Mouse (Mus musculus) hindbrain, embryonic 13.5 days (tissue): ENCODE data around the gene Acacb. TPM values are rescaled to one million over a fixed set of nuclear protein-coding genes. Genes with fewer than 3 reads are reported as not detected.

ENCODE experiments used
- ATAC-seq: fragments of 200-750 bp; cut with Nextera tagmentation; 2 replicates; pipeline ENCODE4 v1.8.0; 2017; ENCODE audit warnings: moderate TSS enrichment; ENCODE audit not compliant: low FRiP score
- H3K27ac ChIP-seq: fragments of 300-500 bp; sonication (generic); 2 replicates; pipeline ENCODE4 v1.5.1; 2015; ENCODE audit warnings: inconsistent platforms, mild to moderate bottlenecking, moderate library complexity
- H3K27me3 ChIP-seq: fragments of 300-500 bp; sonication (generic); 2 replicates; pipeline ENCODE4 v1.6.1; 2015; ENCODE audit warnings: mild to moderate bottlenecking, inconsistent platforms
- H3K36me3 ChIP-seq: fragments of 300-500 bp; sonication (generic); 2 replicates; pipeline ENCODE4 v1.6.1; 2015; ENCODE audit warnings: mild to moderate bottlenecking, inconsistent platforms
- H3K4me1 ChIP-seq: fragments of 300-500 bp; sonication (generic); replicated peaks from 2 replicates; pipeline ENCODE4 v1.6.1; 2015; ENCODE audit warnings: inconsistent platforms
- H3K4me2 ChIP-seq: fragments of 300-500 bp; sonication (generic); 2 replicates; pipeline ENCODE4 v1.6.1; 2015; ENCODE audit warnings: inconsistent platforms, mild to moderate bottlenecking, moderate library complexity
- H3K4me3 ChIP-seq: fragments of 300-500 bp; sonication (generic); 2 replicates; pipeline ENCODE4 v1.5.1; 2015; ENCODE audit warnings: mild to moderate bottlenecking, inconsistent platforms
- H3K9ac ChIP-seq: fragments of 300-500 bp; sonication (generic); 2 replicates; pipeline ENCODE4 v1.6.1; 2015; ENCODE audit warnings: mild to moderate bottlenecking, inconsistent platforms
- H3K9me3 ChIP-seq: fragments of 300-500 bp; sonication (generic); 2 replicates; pipeline ENCODE4 v1.6.1; 2016; ENCODE audit warnings: inconsistent platforms
- WGBS: fragments of 180-500 bp; shearing (Covaris S2); methylation state at CpG from one replicate; pipeline ENCODE4 v1.1.7; 2015; 5-methylcytosine and 5-hydroxymethylcytosine counted together
- polyA plus RNA-seq: library from polyadenylated mRNA; unstranded; fragments of >200 nt; fragmentation: Nextera tagmentation; extraction: Ambion mirVana; gene quantifications from 2 replicates; pipeline ENCODE4 v1.2.1, GENCODE M21; 2015

Acacb gene
- polyA plus RNA-seq, 1 experiment from 2014 or later: 1.9 TPM

DNA sequence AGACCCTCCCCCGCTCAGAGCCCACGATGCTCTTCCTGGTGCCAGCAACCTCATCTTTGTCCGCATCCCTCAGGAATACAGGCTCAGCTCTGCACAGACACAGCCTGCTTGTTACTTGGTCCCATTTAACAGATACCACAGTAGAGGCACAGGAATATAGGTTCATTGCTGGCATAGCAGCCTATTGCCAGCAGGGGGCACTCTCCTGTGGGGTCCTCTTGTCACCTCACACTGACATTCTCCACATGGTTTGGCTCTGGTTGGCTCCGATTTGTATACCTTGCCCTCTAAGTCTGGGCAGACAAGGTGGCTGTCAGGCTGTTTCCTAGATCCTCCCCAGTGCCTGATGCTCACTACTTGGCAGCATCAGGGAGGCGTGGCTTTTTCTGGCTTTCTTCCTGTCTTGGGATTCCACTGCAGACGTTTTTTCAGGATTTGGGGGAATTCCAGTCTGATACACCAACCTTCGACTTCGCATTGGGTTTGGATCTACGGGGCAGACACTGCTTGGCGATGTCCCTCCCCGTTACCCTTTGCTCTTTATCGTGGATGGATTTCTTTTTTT is 42.6 kb downstream of the Acacb start:
- no peak overlapping the region for H3K4me3 ChIP-seq
- H3K9me3 ChIP-seq: no peaks in the 10 kb centered on the region
- H3K9ac ChIP-seq: no peak overlapping the region
- H3K4me1 ChIP-seq: no peaks in the 10 kb centered on the region
- H3K4me2 ChIP-seq: no peak overlapping the region
- H3K36me3 ChIP-seq: no peaks in the 10 kb centered on the region
- H3K27ac ChIP-seq: no peak overlapping the region
- ATAC-seq: no peak
- no peaks in the 10 kb centered on the region for H3K27me3 ChIP-seq
- WGBS: 81% methylated on average over 12 of the region's 12 CpGs

DNA sequence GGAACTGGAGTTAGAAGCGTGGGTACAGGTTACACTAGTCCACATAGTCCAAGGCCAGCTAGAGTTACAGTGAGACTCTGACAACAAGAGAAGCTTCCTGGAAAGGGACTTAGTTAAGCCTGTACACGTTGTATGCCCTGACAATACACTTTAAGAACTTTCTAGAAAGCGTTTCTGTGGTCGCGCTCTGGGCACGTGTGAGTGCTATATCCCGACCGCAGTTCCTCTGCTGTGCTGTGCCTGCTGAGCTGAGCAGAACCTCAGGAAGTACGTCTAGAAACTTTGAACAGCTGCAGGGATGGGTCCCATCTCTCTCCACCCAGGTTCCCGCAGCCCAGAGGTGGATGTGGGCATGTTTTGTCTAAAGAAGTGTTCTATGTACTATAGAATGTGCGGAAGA is 47.8 kb downstream of the Acacb start:
- H3K27ac ChIP-seq: no peak overlapping the region
- H3K27me3 ChIP-seq: peaks cover 3% of the 10 kb centered on the region; the same call in 1 of the 2 replicates
- H3K4me3 ChIP-seq: no peak overlapping the region
- H3K9ac ChIP-seq: no peak overlapping the region
- ATAC-seq: no peak
- H3K36me3 ChIP-seq: no peaks in the 10 kb centered on the region
- no peak overlapping the region for H3K4me2 ChIP-seq
- no peaks in the 10 kb centered on the region for H3K9me3 ChIP-seq
- H3K4me1 ChIP-seq: 0 out of 2 replicates have a peak, but pooled peaks cover 1% of the 10 kb centered on the region
- 86% methylated on average over 11 of the region's 11 CpGs for WGBS

DNA sequence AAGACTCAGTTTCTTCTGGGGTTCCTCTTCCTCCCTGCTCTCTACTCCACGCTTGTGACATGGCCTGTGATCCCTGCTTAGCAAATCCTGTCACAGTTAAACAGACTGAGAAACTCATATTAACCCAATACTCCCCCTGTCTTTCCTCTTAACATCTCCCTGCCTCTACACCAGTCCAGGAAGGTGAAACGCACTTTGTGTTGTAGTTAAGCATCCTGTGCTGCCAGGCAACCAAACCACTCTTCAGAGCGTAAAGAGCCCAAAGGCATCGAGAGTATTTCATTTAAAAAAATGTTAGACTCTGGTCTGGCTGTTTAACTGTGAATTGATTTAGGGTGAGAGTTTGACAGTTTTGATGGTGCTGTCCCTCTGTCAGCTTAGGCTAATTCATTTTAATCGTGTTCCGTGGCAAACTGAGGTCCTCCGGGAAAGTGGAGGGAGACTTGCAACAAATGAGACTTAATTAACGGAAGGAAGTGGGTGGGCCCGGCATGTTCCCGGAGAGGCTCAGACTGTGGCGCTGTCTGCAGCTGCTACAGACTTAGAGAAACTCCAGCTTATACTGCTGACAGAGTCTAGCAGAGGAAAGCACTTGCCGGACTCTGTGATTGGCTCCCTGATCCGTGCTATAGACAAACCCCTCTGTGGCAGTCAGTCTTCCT is 52.9 kb downstream of the Acacb start:
- Histone ChIP-seq H3K27ac (no peak overlapping the region), H3K4me1 (peaks cover 7% of the 10 kb centered on the region), H3K27me3 (peaks cover 3% of the 10 kb centered on the region; the same call in 1 of the 2 replicates), H3K4me3 (no peak overlapping the region), H3K9me3 (no peaks in the 10 kb centered on the region), H3K4me2 (no peak overlapping the region), H3K36me3 (no peaks in the 10 kb centered on the region), H3K9ac (no peak overlapping the region; the same call in 1 of the 2 replicates)
- ATAC-seq: no peak
- WGBS: 39% methylated on average over 13 of the region's 13 CpGs

DNA sequence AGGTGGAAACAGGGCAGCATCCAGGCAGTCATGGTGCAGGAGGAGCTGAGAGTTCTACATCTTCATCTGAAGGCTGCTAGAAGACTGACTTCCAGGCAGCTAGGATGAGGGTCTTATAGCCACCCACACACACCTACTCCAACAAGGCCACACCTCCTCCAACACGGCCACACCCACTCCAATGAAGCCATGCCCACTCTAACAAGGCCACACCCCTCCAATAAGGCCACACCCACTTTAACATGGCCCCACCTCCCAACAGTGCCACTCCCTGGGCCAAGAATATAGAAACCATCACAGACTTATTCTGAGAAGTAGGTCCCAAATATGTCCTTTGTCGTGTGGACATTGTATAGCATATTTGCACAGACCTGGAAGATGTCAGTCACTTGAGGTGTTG is 59.8 kb downstream of the Acacb start:
- H3K27ac ChIP-seq: no peak overlapping the region
- H3K27me3 ChIP-seq: no peaks in the 10 kb centered on the region
- WGBS: 68% methylated on average over 2 of the region's 2 CpGs
- H3K4me1 ChIP-seq: no peaks in the 10 kb centered on the region; the same call in 1 of the 2 replicates
- no peak overlapping the region for H3K4me3 ChIP-seq
- no peaks in the 10 kb centered on the region for H3K9me3 ChIP-seq
- ATAC-seq: no peak
- no peak overlapping the region for H3K4me2 ChIP-seq
- H3K36me3 ChIP-seq: no peaks in the 10 kb centered on the region
- H3K9ac ChIP-seq: no peak overlapping the region

DNA sequence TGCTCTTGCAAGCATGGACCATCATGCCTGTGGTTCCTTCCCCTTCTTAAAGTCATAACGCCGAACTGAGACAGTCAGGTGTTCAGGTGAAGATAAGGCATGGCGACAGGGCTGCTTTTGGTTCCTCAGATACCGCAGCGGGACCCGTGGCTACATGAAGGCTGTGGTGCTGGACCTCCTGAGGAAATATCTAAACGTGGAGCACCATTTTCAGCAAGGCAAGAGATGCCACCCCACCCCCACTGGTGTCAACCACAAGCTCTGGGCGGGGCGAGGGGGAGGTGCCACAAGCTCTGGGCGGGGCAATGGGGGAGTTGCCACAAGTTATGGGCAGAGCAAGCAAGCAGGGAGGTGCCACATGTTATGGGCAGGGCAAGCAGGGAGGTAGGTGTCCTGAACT is 66.8 kb downstream of the Acacb start:
- H3K9me3 ChIP-seq: no peaks in the 10 kb centered on the region
- no peaks in the 10 kb centered on the region for H3K36me3 ChIP-seq
- no peak for ATAC-seq
- H3K27me3 ChIP-seq: no peaks in the 10 kb centered on the region
- no peak overlapping the region for H3K4me3 ChIP-seq
- H3K9ac ChIP-seq: no peak overlapping the region
- no peak overlapping the region for H3K4me2 ChIP-seq
- no peak overlapping the region for H3K27ac ChIP-seq
- WGBS: 77% methylated on average over 10 of the region's 10 CpGs
- H3K4me1 ChIP-seq: no peaks in the 10 kb centered on the region

DNA sequence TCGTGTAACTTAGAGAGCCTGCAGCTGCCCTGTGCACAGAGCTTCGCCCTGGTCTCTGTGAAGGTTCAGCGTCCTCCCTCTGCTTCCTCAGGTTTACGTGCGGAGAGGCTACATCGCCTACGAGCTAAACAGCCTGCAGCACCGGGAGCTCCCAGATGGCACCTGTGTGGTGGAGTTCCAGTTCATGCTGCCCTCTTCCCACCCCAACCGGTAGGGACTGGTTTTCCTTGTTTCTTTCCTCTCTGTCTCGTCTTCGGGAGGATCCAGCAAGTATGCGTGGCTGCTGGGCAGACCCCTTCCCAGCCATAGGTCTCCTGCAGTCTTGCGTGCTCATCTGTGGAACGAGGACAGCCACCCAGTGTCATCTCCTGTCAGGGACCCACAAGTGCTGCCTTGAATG is 72.4 kb downstream of the Acacb start:
- 87% methylated on average over 14 of the region's 14 CpGs for WGBS
- Histone ChIP-seq H3K9me3 (no peaks in the 10 kb centered on the region), H3K27ac (no peak overlapping the region), H3K4me1 (no peaks in the 10 kb centered on the region), H3K4me3 (no peak overlapping the region), H3K4me2 (no peak overlapping the region), H3K27me3 (no peaks in the 10 kb centered on the region), H3K36me3 (no peaks in the 10 kb centered on the region), H3K9ac (no peak overlapping the region)
- ATAC-seq: no peak

DNA sequence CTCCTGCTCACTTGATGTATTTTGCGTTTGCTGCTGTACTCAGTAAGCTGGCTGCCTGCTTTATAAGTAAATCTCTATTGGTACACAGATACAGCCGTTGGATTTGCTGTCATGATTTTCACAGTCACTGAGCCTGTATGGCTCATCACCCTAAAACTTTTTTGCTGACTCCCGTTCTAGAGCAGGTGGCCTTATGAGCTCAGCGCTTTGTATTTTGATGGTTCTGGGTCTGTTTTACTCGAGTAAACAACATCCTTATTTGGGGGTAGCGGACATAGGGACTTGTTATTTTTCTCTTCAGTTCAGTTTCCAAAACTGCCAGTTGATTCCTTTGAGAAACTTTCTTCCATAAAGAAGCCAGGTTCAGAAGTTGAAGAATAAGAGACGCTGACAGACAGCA is 79.7 kb downstream of the Acacb start:
- Histone ChIP-seq H3K4me1 (no peaks in the 10 kb centered on the region), H3K9ac (no peak overlapping the region), H3K27me3 (no peaks in the 10 kb centered on the region), H3K27ac (no peak overlapping the region), H3K36me3 (peaks cover 19% of the 10 kb centered on the region), H3K9me3 (peaks cover 29% of the 10 kb centered on the region), H3K4me3 (no peak overlapping the region), H3K4me2 (no peak overlapping the region)
- no peak for ATAC-seq
- 92% methylated on average over 7 of the region's 7 CpGs for WGBS

DNA sequence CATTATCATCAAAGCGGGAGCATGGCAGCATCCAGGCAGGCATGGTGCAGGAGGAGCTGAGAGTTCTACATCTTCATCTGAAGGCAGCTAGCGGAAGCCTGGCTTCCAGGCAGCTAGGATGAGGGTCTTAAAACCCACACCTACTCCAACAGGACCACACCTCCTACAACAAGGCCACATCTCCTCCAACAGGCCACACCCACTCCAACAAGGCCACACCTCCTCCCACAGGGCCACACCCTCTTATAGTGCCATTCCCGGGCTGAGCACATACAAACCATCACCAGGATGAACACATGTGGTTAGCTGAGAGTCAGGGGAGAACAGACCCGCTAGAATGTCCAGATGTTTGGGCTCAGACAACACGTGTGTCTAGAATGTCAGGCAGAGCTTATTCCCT is 82.6 kb downstream of the Acacb start:
- 87% methylated on average over 5 of the region's 5 CpGs for WGBS
- ATAC-seq: no peak

DNA sequence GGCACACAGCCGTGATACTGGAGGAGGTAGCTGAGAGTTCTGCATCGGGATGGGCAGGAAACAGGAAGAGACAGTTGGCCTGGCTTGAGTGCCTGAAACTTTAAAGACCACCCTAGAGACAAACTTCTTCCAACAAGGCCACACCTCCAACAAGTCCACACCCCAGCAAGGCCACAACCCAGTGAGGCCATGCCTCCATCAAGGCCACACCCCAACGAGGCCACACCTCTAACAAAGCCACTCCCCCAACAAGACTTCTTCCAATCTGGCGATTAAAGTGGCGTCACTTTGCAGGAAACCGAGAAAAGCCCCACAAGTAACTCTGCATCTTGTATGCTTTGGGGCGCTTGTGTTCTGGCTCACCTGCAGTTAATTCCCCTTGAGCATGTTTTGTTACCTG is 92.6 kb downstream of the Acacb start:
- ATAC-seq: no peak
- H3K27me3 ChIP-seq: peaks cover 15% of the 10 kb centered on the region
- whole genome bisulfite sequencing: 29% methylated on average over 7 of the region's 7 CpGs
- no peak overlapping the region for H3K9ac ChIP-seq
- no peaks in the 10 kb centered on the region for H3K36me3 ChIP-seq
- H3K27ac ChIP-seq: no peak overlapping the region
- H3K4me1 ChIP-seq: no peaks in the 10 kb centered on the region
- no peak overlapping the region for H3K4me3 ChIP-seq
- no peaks in the 10 kb centered on the region for H3K9me3 ChIP-seq
- H3K4me2 ChIP-seq: no peak overlapping the region

More for the DNA sequence above, 82.6 kb downstream of the Acacb start:
- Histone ChIP-seq H3K9me3 (peaks cover 29% of the 10 kb centered on the region), H3K4me3 (no peak overlapping the region), H3K36me3 (peaks cover 19% of the 10 kb centered on the region), H3K27ac (no peak overlapping the region), H3K4me2 (no peak overlapping the region), H3K4me1 (no peaks in the 10 kb centered on the region), H3K9ac (no peak overlapping the region), H3K27me3 (no peaks in the 10 kb centered on the region)

DNA sequence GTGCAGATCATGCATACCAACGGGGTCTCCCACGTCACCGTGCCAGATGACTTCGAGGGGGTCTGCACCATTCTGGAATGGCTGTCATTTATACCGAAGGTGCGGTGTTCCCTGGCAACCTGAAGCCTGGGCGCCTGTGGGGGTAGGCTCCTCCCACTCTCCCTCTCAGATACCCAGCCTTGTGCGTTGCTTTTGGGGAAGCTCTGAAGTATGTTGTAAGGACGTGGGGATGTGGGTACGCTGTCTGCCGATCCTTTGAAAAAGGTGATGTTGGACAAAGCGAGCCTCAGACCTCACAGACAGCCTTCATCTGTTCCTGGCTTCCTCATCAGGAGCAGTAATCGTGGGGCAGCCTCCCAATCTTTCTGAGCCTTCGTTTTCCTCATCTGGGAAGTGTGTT is 93.4 kb downstream of the Acacb start:
- no peaks in the 10 kb centered on the region for H3K4me1 ChIP-seq
- WGBS: 53% methylated on average over 14 of the region's 14 CpGs
- ATAC-seq: no peak

DNA sequence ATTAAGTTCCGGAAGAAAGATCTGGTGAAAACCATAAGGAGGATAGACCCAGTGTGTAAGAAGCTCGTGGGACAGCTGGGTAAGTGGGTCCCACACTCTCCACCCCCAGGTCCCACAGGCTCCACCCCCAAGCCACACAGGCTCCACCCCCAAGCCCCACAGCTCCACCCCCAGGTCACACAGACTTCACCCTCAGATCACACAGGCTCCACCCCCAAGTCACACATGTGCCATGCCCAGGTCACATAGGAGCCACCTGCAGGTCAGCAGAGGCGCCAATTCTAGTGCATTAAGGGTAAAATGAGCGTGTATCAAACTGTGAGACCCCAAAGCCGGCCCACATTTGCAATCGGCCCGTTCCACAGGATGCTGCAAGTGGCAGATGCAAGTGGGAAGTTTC is 100.1 kb downstream of the Acacb start:
- ATAC-seq: no peak
- H3K4me1 ChIP-seq: peaks cover 7% of the 10 kb centered on the region
- no peak overlapping the region for H3K27ac ChIP-seq
- no peak overlapping the region for H3K4me2 ChIP-seq
- H3K36me3 ChIP-seq: no peaks in the 10 kb centered on the region
- 85% methylated on average over 7 of the region's 7 CpGs for WGBS
- peaks cover 51% of the 10 kb centered on the region for H3K27me3 ChIP-seq
- H3K4me3 ChIP-seq: no peak overlapping the region
- no peak overlapping the region for H3K9ac ChIP-seq
- no peaks in the 10 kb centered on the region for H3K9me3 ChIP-seq

More for the DNA sequence above, 93.4 kb downstream of the Acacb start:
- H3K4me2 ChIP-seq: no peak overlapping the region
- H3K36me3 ChIP-seq: no peaks in the 10 kb centered on the region
- H3K9me3 ChIP-seq: no peaks in the 10 kb centered on the region
- no peak overlapping the region for H3K4me3 ChIP-seq
- no peak overlapping the region for H3K9ac ChIP-seq
- no peak overlapping the region for H3K27ac ChIP-seq
- peaks cover 17% of the 10 kb centered on the region for H3K27me3 ChIP-seq

DNA sequence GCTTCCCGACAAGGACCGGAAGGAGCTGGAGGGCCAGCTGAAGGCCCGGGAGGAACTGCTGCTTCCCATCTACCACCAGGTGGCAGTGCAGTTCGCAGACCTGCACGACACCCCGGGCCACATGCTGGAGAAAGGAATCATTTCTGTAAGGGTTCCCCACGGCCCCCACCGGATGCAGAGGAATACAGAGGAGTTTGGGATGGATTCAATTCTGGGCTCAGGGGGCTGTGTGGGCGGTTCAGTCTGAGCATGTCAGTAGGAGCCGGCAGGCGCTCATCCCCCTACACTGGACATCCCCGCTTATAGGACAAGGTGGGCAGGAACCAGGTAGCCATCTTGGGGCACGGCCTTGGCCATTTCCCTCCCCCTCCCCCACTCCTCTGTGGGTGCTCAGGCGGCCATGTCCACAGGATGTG is 101.8 kb downstream of the Acacb start:
- no peak overlapping the region for H3K27ac ChIP-seq
- H3K9ac ChIP-seq: peak overlapping the region; percentile 16; the same call in 1 of the 2 replicates
- ATAC-seq: peak; percentile 69
- 17% methylated on average over 14 of the region's 14 CpGs for WGBS
- H3K4me3 ChIP-seq: peak overlapping the region; percentile 14; the same call in 1 of the 2 replicates
- no peaks in the 10 kb centered on the region for H3K9me3 ChIP-seq
- peaks cover 66% of the 10 kb centered on the region for H3K27me3 ChIP-seq
- peak overlapping the region; percentile 39 for H3K4me2 ChIP-seq
- H3K36me3 ChIP-seq: no peaks in the 10 kb centered on the region
- H3K4me1 ChIP-seq: peaks cover 7% of the 10 kb centered on the region

DNA sequence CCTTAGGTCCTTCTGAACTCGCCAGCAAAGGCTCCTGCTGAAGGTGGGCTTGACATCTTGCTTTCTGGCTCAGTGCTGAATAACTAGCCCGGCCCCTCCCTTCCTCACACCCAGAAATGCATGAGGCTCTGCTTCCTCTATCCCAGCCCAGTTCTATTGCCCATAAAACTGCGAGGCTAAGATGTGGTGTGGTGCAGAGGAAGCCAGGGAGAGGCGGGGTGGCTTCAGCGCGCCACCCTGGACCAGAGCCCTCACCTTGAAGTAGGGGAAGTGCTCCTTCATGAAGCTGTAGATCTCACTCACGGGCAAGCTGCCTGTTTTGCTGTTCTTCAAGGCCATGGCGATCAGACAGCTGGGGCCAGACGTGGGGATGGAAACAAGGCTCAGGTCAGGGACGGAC is 113.2 kb downstream of the Acacb start:
- Histone ChIP-seq H3K9ac (no peak overlapping the region), H3K4me3 (no peak overlapping the region), H3K27ac (no peak overlapping the region), H3K4me2 (no peak overlapping the region), H3K9me3 (no peaks in the 10 kb centered on the region), H3K36me3 (no peaks in the 10 kb centered on the region), H3K27me3 (peaks cover 66% of the 10 kb centered on the region), H3K4me1 (peaks cover 9% of the 10 kb centered on the region)
- 84% methylated on average over 10 of the region's 10 CpGs for WGBS
- no peak for ATAC-seq
